Mouse (Mus musculus) left cerebral cortex, adult 18-20 months (tissue): ENCODE results near the gene Krt1. TPM values are rescaled to one million over a fixed set of nuclear protein-coding genes. Genes with fewer than 3 reads are reported as not detected.

Experiments used
- DNase-seq, 2 experiments: peaks; one replicate each; pipeline ENCODE4 v3.0.0; 2021 to 2022; ENCODE audit warnings: low spot score in 2 of 2, mixed read lengths in 1 of 2
- long read RNA-seq, 2 experiments: library from polyadenylated mRNA; stranded (forward); transcript quantifications; one replicate each; pipeline ENCODE4 v2.0.0; 2021
- total RNA-seq, 2 experiments: library from RNA; stranded (reverse); gene quantifications; 2 replicates each; pipeline ENCODE4 v1.2.3; 2021

Gene Krt1
- 1 to 10 TPM; 1.7 to 2.6 TPM for total RNA-seq
- long read RNA-seq, experiment 1, partial matches to known transcripts = 4 of 6 reads
- long read RNA-seq, experiment 1, other reads (novel, unspliced or antisense) = 0 of 6 reads
- long read RNA-seq, experiment 2, partial matches to known transcripts = 2 of 3 reads
- long read RNA-seq, experiment 2, other reads (novel, unspliced or antisense) = 0 of 3 reads

- no peak for DNase-seq
Measured at GRCm38 (mm10) chr15:101850694-101851093, at the start of gene Krt1. Gene Krt1, minus strand, starts transcription at chr15:101850794.

- no peak for DNase-seq
Measured at GRCm38 (mm10) chr15:101895216-101895615, 44.6 kb upstream of the Krt1 start.

- DNase-seq = no peak
Measured at GRCm38 (mm10) chr15:101892820-101893219, 42.2 kb upstream of the Krt1 start, which contains the start of gene Krt76. Gene Krt76, minus strand, starts transcription at chr15:101892920.

- no peak for DNase-seq
Measured at GRCm38 (mm10) chr15:101879776-101880175, 29.2 kb upstream of the Krt1 start.

- no peak for DNase-seq
Measured at GRCm38 (mm10) chr15:101878041-101878440, 27.4 kb upstream of the Krt1 start.

- DNase-seq = no peak
Measured at GRCm38 (mm10) chr15:101874383-101874782, 23.8 kb upstream of the Krt1 start.

- DNase-seq = peak; percentile 42 to 60
Measured at GRCm38 (mm10) chr15:101873231-101873630, 22.6 kb upstream of the Krt1 start.

- peak; percentile 49 to 68 for DNase-seq
Measured at GRCm38 (mm10) chr15:101869431-101869830, 18.8 kb upstream of the Krt1 start, which contains the start of gene Krt77. Gene Krt77, minus strand, starts transcription at chr15:101869705.

- DNase-seq = peak; percentile 21 to 46
Measured at GRCm38 (mm10) chr15:101866754-101867153, 16.2 kb upstream of the Krt1 start.

- no peak for DNase-seq
Measured at GRCm38 (mm10) chr15:101860421-101861130, 10.0 kb upstream of the Krt1 start.

GRCm38 (mm10) chr15:101859735-101860170, 9.2 kb upstream of the Krt1 start:
- DNase-seq = peak; percentile 52 to 76

- no peak for DNase-seq
Measured at GRCm38 (mm10) chr15:101858673-101859425, 8.3 kb upstream of the Krt1 start.

GRCm38 (mm10) chr15:101856696-101857095, 6.1 kb upstream of the Krt1 start:
- no peak for DNase-seq

GRCm38 (mm10) chr15:101855732-101856131, 5.1 kb upstream of the Krt1 start:
- no peak for DNase-seq

- no peak for DNase-seq
Measured at GRCm38 (mm10) chr15:101854294-101854693, 3.7 kb upstream of the Krt1 start.

GRCm38 (mm10) chr15:101852571-101852970, 2.0 kb upstream of the Krt1 start:
- no peak for DNase-seq

- DNase-seq = peak; percentile 51 to 58
Measured at GRCm38 (mm10) chr15:101845971-101846403, 4.6 kb downstream of the Krt1 start.

- no peak for DNase-seq
Measured at GRCm38 (mm10) chr15:101843192-101843591, 7.4 kb downstream of the Krt1 start.

- DNase-seq = no peak
Measured at GRCm38 (mm10) chr15:101834784-101835328, 15.7 kb downstream of the Krt1 start.

GRCm38 (mm10) chr15:101833131-101833530, 17.5 kb downstream of the Krt1 start:
- no peak for DNase-seq

GRCm38 (mm10) chr15:101829441-101829840, 21.2 kb downstream of the Krt1 start:
- no peak for DNase-seq
